Mouse (Mus musculus): Measurements from ENCODE around the gene Reps2. TPM values are rescaled to one million over a fixed set of nuclear protein-coding genes. Genes with fewer than 3 reads are reported as not detected.

Reps2 gene
- polyA plus RNA-seq, 1 experiment from 2014 or later = 0.60 TPM

- no peak for ATAC-seq
- H3K4me1 ChIP-seq (replicated peaks; ENCODE audit: control insufficient read depth, insufficient read depth, low read length) = no peaks in the 10 kb centered on the region
- no peak overlapping the region for H3K4me2 ChIP-seq (replicated peaks; ENCODE audit: low read depth)
- H3K36me3 ChIP-seq (ENCODE audit: control insufficient read depth, insufficient read depth) = no peaks in the 10 kb centered on the region
- WGBS = 56% methylated on average over 9 of the region's 9 CpGs
- no peak overlapping the region for H3K27ac ChIP-seq (ENCODE audit: low read depth, low read length)
- H3K4me3 ChIP-seq (ENCODE audit: low read depth, low read length) = no peak overlapping the region
- no peaks in the 10 kb centered on the region for H3K9me3 ChIP-seq (ENCODE audit: control insufficient read depth)
- H3K27me3 ChIP-seq (replicated peaks; ENCODE audit: control insufficient read depth, insufficient read depth, low read length) = no peaks in the 10 kb centered on the region
- no peak for TF ChIP-seq CTCF (IDR thresholded peaks at IDR 0.05; ENCODE audit: low read depth)
- H3K9ac ChIP-seq (ENCODE audit: low read depth, low read length) = no peak overlapping the region
Measured at GRCm38 (mm10) chrX:162521831-162522514, 121.5 kb downstream of the Reps2 start.

- Histone ChIP-seq H3K27me3 (replicated peaks; ENCODE audit: control insufficient read depth, insufficient read depth, low read length) (no peaks in the 10 kb centered on the region), H3K9ac (ENCODE audit: low read depth, low read length) (no peak overlapping the region), H3K36me3 (ENCODE audit: control insufficient read depth, insufficient read depth) (no peaks in the 10 kb centered on the region), H3K9me3 (ENCODE audit: control insufficient read depth) (no peaks in the 10 kb centered on the region), H3K4me1 (replicated peaks; ENCODE audit: control insufficient read depth, insufficient read depth, low read length) (no peaks in the 10 kb centered on the region), H3K27ac (ENCODE audit: low read depth, low read length) (no peak overlapping the region), H3K4me2 (replicated peaks; ENCODE audit: low read depth) (no peak overlapping the region), H3K4me3 (ENCODE audit: low read depth, low read length) (no peak overlapping the region)
- no peak for ATAC-seq
- 54% methylated on average over 4 of the region's 4 CpGs for WGBS
- TF ChIP-seq CTCF (IDR thresholded peaks at IDR 0.05; ENCODE audit: low read depth) = no peak
Measured at GRCm38 (mm10) chrX:162521197-162521596, 122.3 kb downstream of the Reps2 start.

- Histone ChIP-seq H3K4me3 (ENCODE audit: low read depth, low read length) (no peak overlapping the region), H3K36me3 (ENCODE audit: control insufficient read depth, insufficient read depth) (no peaks in the 10 kb centered on the region), H3K27me3 (replicated peaks; ENCODE audit: control insufficient read depth, insufficient read depth, low read length) (no peaks in the 10 kb centered on the region), H3K27ac (ENCODE audit: low read depth, low read length) (no peak overlapping the region), H3K9ac (ENCODE audit: low read depth, low read length) (no peak overlapping the region), H3K9me3 (ENCODE audit: control insufficient read depth) (no peaks in the 10 kb centered on the region), H3K4me2 (replicated peaks; ENCODE audit: low read depth) (no peak overlapping the region), H3K4me1 (replicated peaks; ENCODE audit: control insufficient read depth, insufficient read depth, low read length) (no peaks in the 10 kb centered on the region)
- no peak for TF ChIP-seq CTCF (IDR thresholded peaks at IDR 0.05; ENCODE audit: low read depth)
- WGBS = 80% methylated on average over 2 of the region's 2 CpGs
- no peak for ATAC-seq
Measured at GRCm38 (mm10) chrX:162520374-162520773, 123.1 kb downstream of the Reps2 start.

GRCm38 (mm10) chrX:162510426-162510980 lies 132.9 kb downstream of the Reps2 start:
- Histone ChIP-seq H3K36me3 (ENCODE audit: control insufficient read depth, insufficient read depth) (no peaks in the 10 kb centered on the region), H3K4me3 (ENCODE audit: low read depth, low read length) (no peak overlapping the region), H3K4me1 (replicated peaks; ENCODE audit: control insufficient read depth, insufficient read depth, low read length) (no peaks in the 10 kb centered on the region), H3K9ac (ENCODE audit: low read depth, low read length) (no peak overlapping the region), H3K27ac (ENCODE audit: low read depth, low read length) (no peak overlapping the region), H3K4me2 (replicated peaks; ENCODE audit: low read depth) (no peak overlapping the region), H3K9me3 (ENCODE audit: control insufficient read depth) (no peaks in the 10 kb centered on the region), H3K27me3 (replicated peaks; ENCODE audit: control insufficient read depth, insufficient read depth, low read length) (no peaks in the 10 kb centered on the region)
- WGBS = 65% methylated on average over 2 of the region's 2 CpGs
- peak; percentile 47 for TF ChIP-seq CTCF (IDR thresholded peaks at IDR 0.05; ENCODE audit: low read depth)
- ATAC-seq = peak; percentile 69

- no peak for TF ChIP-seq CTCF (IDR thresholded peaks at IDR 0.05; ENCODE audit: low read depth)
- 53% methylated on average over 2 of the region's 2 CpGs for WGBS
Measured at GRCm38 (mm10) chrX:162505186-162505585, 138.3 kb downstream of the Reps2 start.

GRCm38 (mm10) chrX:162503436-162503835 lies 140.0 kb downstream of the Reps2 start:
- Histone ChIP-seq H3K9ac (ENCODE audit: low read depth, low read length) (no peak overlapping the region), H3K9me3 (ENCODE audit: control insufficient read depth) (no peaks in the 10 kb centered on the region), H3K36me3 (ENCODE audit: control insufficient read depth, insufficient read depth) (no peaks in the 10 kb centered on the region), H3K4me1 (replicated peaks; ENCODE audit: control insufficient read depth, insufficient read depth, low read length) (no peaks in the 10 kb centered on the region), H3K27ac (ENCODE audit: low read depth, low read length) (no peak overlapping the region), H3K4me3 (ENCODE audit: low read depth, low read length) (no peak overlapping the region), H3K27me3 (replicated peaks; ENCODE audit: control insufficient read depth, insufficient read depth, low read length) (no peaks in the 10 kb centered on the region), H3K4me2 (replicated peaks; ENCODE audit: low read depth) (no peak overlapping the region)
- 60% methylated on average over 2 of the region's 2 CpGs for WGBS
- TF ChIP-seq CTCF (IDR thresholded peaks at IDR 0.05; ENCODE audit: low read depth) = no peak
- ATAC-seq = no peak

More at GRCm38 (mm10) chrX:162505186-162505585, 138.3 kb downstream of the Reps2 start:
- ATAC-seq = no peak
- Histone ChIP-seq H3K4me1 (replicated peaks; ENCODE audit: control insufficient read depth, insufficient read depth, low read length) (no peaks in the 10 kb centered on the region), H3K9me3 (ENCODE audit: control insufficient read depth) (no peaks in the 10 kb centered on the region), H3K4me2 (replicated peaks; ENCODE audit: low read depth) (no peak overlapping the region), H3K27me3 (replicated peaks; ENCODE audit: control insufficient read depth, insufficient read depth, low read length) (no peaks in the 10 kb centered on the region), H3K36me3 (ENCODE audit: control insufficient read depth, insufficient read depth) (no peaks in the 10 kb centered on the region), H3K27ac (ENCODE audit: low read depth, low read length) (no peak overlapping the region), H3K4me3 (ENCODE audit: low read depth, low read length) (no peak overlapping the region), H3K9ac (ENCODE audit: low read depth, low read length) (no peak overlapping the region)

Data from intestine, postnatal 0 days (tissue).